Comparison of ENCODE assay signal across 17 mouse cellular contexts in the genomic region with DNA sequence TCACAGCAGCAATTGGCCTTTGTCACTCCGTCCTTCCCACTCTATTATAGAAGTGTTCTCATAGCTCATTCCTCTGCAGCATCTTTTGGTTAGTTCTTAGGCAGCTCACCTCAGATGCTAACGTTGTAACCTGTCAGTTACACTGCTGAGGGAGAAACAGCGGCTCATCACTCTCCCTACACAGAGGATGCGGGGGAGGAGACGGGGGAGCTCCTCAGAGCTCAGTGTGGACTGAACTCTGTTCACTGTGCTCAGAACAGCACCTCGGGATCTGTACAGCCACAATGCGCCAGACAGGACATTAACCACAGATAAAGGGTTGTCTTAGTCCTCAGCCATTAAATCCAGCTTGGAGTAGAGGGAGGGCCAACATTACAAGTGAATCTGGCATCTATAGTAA.
"Had no signal": no experiment of that assay in that cellular context is flagged by ENCODE, and none has a peak within 500 bp of the region (broad histone marks: within the 10 kb centered on the region; RNA-seq: fewer than 3 reads in every experiment).

No protein-coding gene starts in this region.

- DNase-seq: kidney, postnatal 36 days; lung, embryonic 14.5 days; lung, postnatal 10 days; right cerebral cortex, postnatal 14 days; thymus, adult 18-20 months; thymus, postnatal 14 days had no signal

- H3K9ac ChIP-seq: liver, embryonic 15.5 days; lung, embryonic 14.5 days; midbrain, embryonic 15.5 days; neural tube, embryonic 12.5 days had no signal

- H3K9me3 ChIP-seq: limb, embryonic 10.5 days; liver, embryonic 15.5 days; megakaryocyte, embryonic 14.5 days; midbrain, embryonic 15.5 days; neural tube, embryonic 12.5 days had no signal

- H3K4me1 ChIP-seq: limb, embryonic 10.5 days; liver, embryonic 15.5 days; megakaryocyte, embryonic 14.5 days; midbrain, embryonic 15.5 days; neural tube, embryonic 12.5 days had no signal

- H3K27me3 ChIP-seq: liver, embryonic 15.5 days; megakaryocyte, embryonic 14.5 days; midbrain, embryonic 15.5 days; neural tube, embryonic 12.5 days had no signal

- H3K4me2 ChIP-seq: liver, embryonic 11.5 days; liver, embryonic 15.5 days; lung, embryonic 14.5 days; midbrain, embryonic 11.5 days; midbrain, embryonic 15.5 days; neural tube, embryonic 12.5 days had no signal

- H3K4me3 ChIP-seq: layer of hippocampus, adult 2 months; limb, embryonic 10.5 days; liver, embryonic 15.5 days; megakaryocyte, embryonic 14.5 days; midbrain, embryonic 15.5 days; neural tube, embryonic 12.5 days had no signal

- ATAC-seq: inflammation-experienced regulatory T-cells, adult 6 months; intestine, postnatal 0 days; midbrain, embryonic 15.5 days had no signal

- H3K27ac ChIP-seq: layer of hippocampus, adult 2 months; limb, embryonic 10.5 days; liver, embryonic 15.5 days; macrophage; midbrain, embryonic 15.5 days; neural tube, embryonic 12.5 days had no signal
